Mouse (Mus musculus) right cerebral cortex, postnatal 36 days (tissue): ENCODE measurements around the gene Nom1.
A peak's percentile ranks its signal among the peaks of the same experiment; 100 is the strongest.
"Not testable (repeated sequence)": the region's sequence is repeated elsewhere in the genome, so short reads cannot be mapped to it uniquely, and the experiment has no call there.

Source experiments
- DNase-seq, 2 experiments: peaks; one replicate each; pipeline ENCODE4 v3.0.0; 2022; ENCODE audit warnings: low spot score in 2 of 2, mixed read lengths in 1 of 2

Gene Nom1

GRCm38 (mm10) chr5:29434228-29434871 lies at the start of gene Nom1:
TSS of gene Nom1 (plus strand) at chr5:29434664.
- peak; percentile 86 to 88 for DNase-seq

- no peak for DNase-seq
These were observed 46.9 kb upstream of the Nom1 start for GRCm38 (mm10) chr5:29387591-29387990.

- DNase-seq = no peak
These were observed 46.1 kb upstream of the Nom1 start for GRCm38 (mm10) chr5:29388181-29388943.

- peak; percentile 50 to 64 for DNase-seq
These were observed 45.3 kb upstream of the Nom1 start for GRCm38 (mm10) chr5:29388944-29389765.

GRCm38 (mm10) chr5:29398427-29398826 lies 36.0 kb upstream of the Nom1 start:
- DNase-seq = no peak

- DNase-seq = no peak
These were observed 23.6 kb upstream of the Nom1 start for GRCm38 (mm10) chr5:29410854-29411253.

GRCm38 (mm10) chr5:29413041-29413440 lies 21.4 kb upstream of the Nom1 start:
- DNase-seq = no peak

GRCm38 (mm10) chr5:29423330-29423729 lies 11.1 kb upstream of the Nom1 start:
- not testable (repeated sequence) for DNase-seq

- DNase-seq = peak in 1 of 2 experiments; percentile 5
These were observed 451 bp downstream of the Nom1 start for GRCm38 (mm10) chr5:29434872-29435358.

GRCm38 (mm10) chr5:29435491-29435890 lies 1.0 kb downstream of the Nom1 start:
- no peak for DNase-seq

- DNase-seq = not testable (repeated sequence)
These were observed 2.3 kb downstream of the Nom1 start for GRCm38 (mm10) chr5:29436728-29437127.

- DNase-seq = no peak
These were observed 10.8 kb downstream of the Nom1 start for GRCm38 (mm10) chr5:29445275-29445674.

- no peak for DNase-seq
These were observed 17.9 kb downstream of the Nom1 start for GRCm38 (mm10) chr5:29452352-29452751.

- no peak for DNase-seq
These were observed 22.6 kb downstream of the Nom1 start for GRCm38 (mm10) chr5:29456895-29457656.

GRCm38 (mm10) chr5:29462943-29463686 lies 28.7 kb downstream of the Nom1 start:
- DNase-seq = no peak

- no peak for DNase-seq
These were observed 33.3 kb downstream of the Nom1 start for GRCm38 (mm10) chr5:29467489-29468350.

- DNase-seq = no peak
These were observed 34.0 kb downstream of the Nom1 start for GRCm38 (mm10) chr5:29468351-29469065.

- no peak for DNase-seq
These were observed 35.0 kb downstream of the Nom1 start for GRCm38 (mm10) chr5:29469501-29469900.

GRCm38 (mm10) chr5:29470271-29470670 lies 35.8 kb downstream of the Nom1 start:
- no peak for DNase-seq
